Mouse (Mus musculus): Measurements from ENCODE around the gene Tomm34. TPM values are rescaled to one million over a fixed set of nuclear protein-coding genes. Genes with fewer than 3 reads are reported as not detected.
"Not testable (repeated sequence)": the region's sequence is repeated elsewhere in the genome, so short reads cannot be mapped to it uniquely, and the experiment has no call there.

Tomm34 gene
- polyA plus RNA-seq, 1 experiment from 2014 or later, result 66.0 TPM

GRCm38 (mm10) chr2:164075088-164075487 is 4.1 kb upstream of the Tomm34 start:
- no peak for ATAC-seq (ENCODE audit: insufficient number of reproducible peaks, low FRiP score, low TSS enrichment, low read depth)
- Histone ChIP-seq H3K4me1 (peaks cover 15% of the 10 kb centered on the region), H3K9me3 (replicated peaks) (no peaks in the 10 kb centered on the region), H3K4me3 (replicated peaks) (peak overlapping the region; percentile 91), H3K27ac (replicated peaks) (no peak overlapping the region), H3K27me3 (no peaks in the 10 kb centered on the region), H3K9ac (no peak overlapping the region), H3K4me2 (replicated peaks) (peak overlapping the region; percentile 88), H3K36me3 (peaks cover 6% of the 10 kb centered on the region)
- WGBS, result 36% methylated on average over 5 of the region's 5 CpGs

- WGBS, result under 1% methylated on average over 48 of the region's 48 CpGs
Observed at GRCm38 (mm10) chr2:164073918-164074578, 3.1 kb upstream of the Tomm34 start.

GRCm38 (mm10) chr2:164073120-164073519 is 2.2 kb upstream of the Tomm34 start:
- Histone ChIP-seq H3K4me3 (replicated peaks) (no peak overlapping the region), H3K4me1 (peaks cover 31% of the 10 kb centered on the region), H3K9ac (no peak overlapping the region), H3K9me3 (replicated peaks) (no peaks in the 10 kb centered on the region), H3K27me3 (no peaks in the 10 kb centered on the region), H3K4me2 (replicated peaks) (no peak overlapping the region), H3K27ac (replicated peaks) (no peak overlapping the region), H3K36me3 (no peaks in the 10 kb centered on the region; the same call in 1 of the 2 replicates)
- 83% methylated on average over 7 of the region's 7 CpGs for WGBS
- ATAC-seq (ENCODE audit: insufficient number of reproducible peaks, low FRiP score, low TSS enrichment, low read depth), result no peak

More at GRCm38 (mm10) chr2:164073918-164074578, 3.1 kb upstream of the Tomm34 start:
- Histone ChIP-seq H3K4me2 (replicated peaks) (peak overlapping the region; percentile 88), H3K9me3 (replicated peaks) (no peaks in the 10 kb centered on the region), H3K27ac (replicated peaks) (peak overlapping the region; percentile 68), H3K27me3 (no peaks in the 10 kb centered on the region), H3K4me3 (replicated peaks) (peak overlapping the region; percentile 91), H3K9ac (peak overlapping the region; percentile 80), H3K4me1 (peaks cover 25% of the 10 kb centered on the region), H3K36me3 (no peaks in the 10 kb centered on the region)
- ATAC-seq (ENCODE audit: insufficient number of reproducible peaks, low FRiP score, low TSS enrichment, low read depth), result peak; percentile 85

- WGBS, result 51% methylated on average over 2 of the region's 2 CpGs
- no peak for ATAC-seq (ENCODE audit: insufficient number of reproducible peaks, low FRiP score, low TSS enrichment, low read depth)
- Histone ChIP-seq H3K9me3 (replicated peaks) (no peaks in the 10 kb centered on the region), H3K9ac (no peak overlapping the region), H3K4me2 (replicated peaks) (no peak overlapping the region), H3K4me1 (peaks cover 32% of the 10 kb centered on the region), H3K36me3 (no peaks in the 10 kb centered on the region; the same call in 1 of the 2 replicates), H3K27me3 (no peaks in the 10 kb centered on the region), H3K4me3 (replicated peaks) (no peak overlapping the region), H3K27ac (replicated peaks) (no peak overlapping the region)
Observed at GRCm38 (mm10) chr2:164072109-164072508, 1.1 kb upstream of the Tomm34 start.

- not testable (repeated sequence) for ATAC-seq (ENCODE audit: insufficient number of reproducible peaks, low FRiP score, low TSS enrichment, low read depth)
Observed at GRCm38 (mm10) chr2:164071437-164071820, 460 bp upstream of the Tomm34 start.

GRCm38 (mm10) chr2:164070142-164070764 is 716 bp downstream of the Tomm34 start, which contains the start of gene Stk4:
Gene Stk4 (plus strand): TSS chr2:164070322.
- under 1% methylated on average over 45 of the region's 45 CpGs for WGBS
- no peaks in the 10 kb centered on the region for H3K9me3 ChIP-seq (replicated peaks)
- peak; percentile 11; the same call in 1 of the 2 replicates for ATAC-seq (ENCODE audit: insufficient number of reproducible peaks, low FRiP score, low TSS enrichment, low read depth)
- peak within 1 kb of the TSS; percentile 84 for H3K4me2 ChIP-seq (replicated peaks)
- peaks cover 15% of the 10 kb centered on the region for H3K36me3 ChIP-seq
- peaks cover 28% of the 10 kb centered on the region for H3K4me1 ChIP-seq
- peak within 1 kb of the TSS; percentile 86 for H3K9ac ChIP-seq
- H3K27me3 ChIP-seq, result no peaks in the 10 kb centered on the region
- H3K4me3 ChIP-seq (replicated peaks), result peak within 1 kb of the TSS; percentile 92
- peak within 1 kb of the TSS; percentile 90 for H3K27ac ChIP-seq (replicated peaks)

More at GRCm38 (mm10) chr2:164071437-164071820, 460 bp upstream of the Tomm34 start:
- not testable (repeated sequence) for H3K9me3 ChIP-seq (replicated peaks); H3K27me3 ChIP-seq; H3K36me3 ChIP-seq; H3K9ac ChIP-seq
- peak overlapping the region; percentile 84 for H3K4me2 ChIP-seq (replicated peaks)
- H3K4me1 ChIP-seq, result peaks cover 32% of the 10 kb centered on the region
- WGBS, result 77% methylated on average over 11 of the region's 11 CpGs
- H3K27ac ChIP-seq (replicated peaks), result peak overlapping the region; percentile 90
- H3K4me3 ChIP-seq (replicated peaks), result peak overlapping the region; percentile 92

- Histone ChIP-seq H3K4me1 (no peaks in the 10 kb centered on the region), H3K27me3 (no peaks in the 10 kb centered on the region), H3K9me3 (replicated peaks) (no peaks in the 10 kb centered on the region), H3K9ac (no peak overlapping the region), H3K36me3 (peaks cover 83% of the 10 kb centered on the region), H3K27ac (replicated peaks) (no peak overlapping the region), H3K4me3 (replicated peaks) (no peak overlapping the region), H3K4me2 (replicated peaks) (no peak overlapping the region)
- no peak for ATAC-seq (ENCODE audit: insufficient number of reproducible peaks, low FRiP score, low TSS enrichment, low read depth)
- WGBS, result 93% methylated on average over 8 of the region's 8 CpGs
Observed at GRCm38 (mm10) chr2:164059634-164060235, 11.2 kb downstream of the Tomm34 start.

GRCm38 (mm10) chr2:164054671-164055070 is 16.3 kb downstream of the Tomm34 start:
- Histone ChIP-seq H3K4me2 (replicated peaks) (no peak overlapping the region), H3K27me3 (no peaks in the 10 kb centered on the region), H3K36me3 (peaks cover 70% of the 10 kb centered on the region), H3K9ac (no peak overlapping the region), H3K4me3 (replicated peaks) (no peak overlapping the region), H3K4me1 (no peaks in the 10 kb centered on the region), H3K9me3 (replicated peaks) (no peaks in the 10 kb centered on the region), H3K27ac (replicated peaks) (no peak overlapping the region)
- no peak for ATAC-seq (ENCODE audit: insufficient number of reproducible peaks, low FRiP score, low TSS enrichment, low read depth)
- WGBS, result 86% methylated on average over 8 of the region's 8 CpGs

GRCm38 (mm10) chr2:164053767-164054166 is 17.2 kb downstream of the Tomm34 start:
- no peaks in the 10 kb centered on the region for H3K9me3 ChIP-seq (replicated peaks)
- no peak overlapping the region for H3K4me3 ChIP-seq (replicated peaks)
- no peak for ATAC-seq (ENCODE audit: insufficient number of reproducible peaks, low FRiP score, low TSS enrichment, low read depth)
- H3K27ac ChIP-seq (replicated peaks), result no peak overlapping the region
- peaks cover 61% of the 10 kb centered on the region for H3K36me3 ChIP-seq
- no peak overlapping the region for H3K9ac ChIP-seq
- 77% methylated on average over 8 of the region's 8 CpGs for WGBS
- no peaks in the 10 kb centered on the region for H3K27me3 ChIP-seq
- H3K4me2 ChIP-seq (replicated peaks), result no peak overlapping the region
- H3K4me1 ChIP-seq, result no peaks in the 10 kb centered on the region

- peak; percentile 57; the same call in 1 of the 2 replicates for ATAC-seq (ENCODE audit: insufficient number of reproducible peaks, low FRiP score, low TSS enrichment, low read depth)
- 0 out of 2 replicates have a peak, but pooled peaks cover 9% of the 10 kb centered on the region for H3K36me3 ChIP-seq
- no peaks in the 10 kb centered on the region for H3K27me3 ChIP-seq
- peaks cover 2% of the 10 kb centered on the region; the same call in 1 of the 2 replicates for H3K4me1 ChIP-seq
- peak overlapping the region; percentile 44 for H3K4me2 ChIP-seq (replicated peaks)
- H3K9ac ChIP-seq, result no peak overlapping the region
- no peaks in the 10 kb centered on the region for H3K9me3 ChIP-seq (replicated peaks)
- H3K4me3 ChIP-seq (replicated peaks), result peak overlapping the region; percentile 26
- WGBS, result 4% methylated on average over 11 of the region's 16 CpGs
- H3K27ac ChIP-seq (replicated peaks), result no peak overlapping the region
Observed at GRCm38 (mm10) chr2:164047197-164047690, 23.7 kb downstream of the Tomm34 start.

GRCm38 (mm10) chr2:164041523-164041922 is 29.4 kb downstream of the Tomm34 start:
- Histone ChIP-seq H3K9me3 (replicated peaks) (no peaks in the 10 kb centered on the region), H3K9ac (no peak overlapping the region), H3K4me2 (replicated peaks) (no peak overlapping the region), H3K27me3 (no peaks in the 10 kb centered on the region), H3K36me3 (no peaks in the 10 kb centered on the region), H3K4me1 (0 out of 2 replicates have a peak, but pooled peaks cover 3% of the 10 kb centered on the region), H3K4me3 (replicated peaks) (no peak overlapping the region), H3K27ac (replicated peaks) (no peak overlapping the region)
- ATAC-seq (ENCODE audit: insufficient number of reproducible peaks, low FRiP score, low TSS enrichment, low read depth), result no peak
- 86% methylated on average over 2 of the region's 2 CpGs for WGBS

Data from embryonic facial prominence, embryonic 15.5 days (tissue).